Mouse (Mus musculus) bone marrow macrophage, adult 2 months (primary cell): ENCODE data around the gene Serinc2.

ENCODE experiments used
- CTCF ChIP-seq: IDR thresholded peaks from 2 replicates; pipeline ENCODE4 v1.5.1; 2012; ENCODE audit warnings: low read depth, mild to moderate bottlenecking, low read length, moderate library complexity
- POLR2A ChIP-seq: IDR thresholded peaks from 2 replicates; pipeline ENCODE4 v1.6.1; 2012; ENCODE audit warnings: mild to moderate bottlenecking, low read depth, low read length, borderline replicate concordance

DNA sequence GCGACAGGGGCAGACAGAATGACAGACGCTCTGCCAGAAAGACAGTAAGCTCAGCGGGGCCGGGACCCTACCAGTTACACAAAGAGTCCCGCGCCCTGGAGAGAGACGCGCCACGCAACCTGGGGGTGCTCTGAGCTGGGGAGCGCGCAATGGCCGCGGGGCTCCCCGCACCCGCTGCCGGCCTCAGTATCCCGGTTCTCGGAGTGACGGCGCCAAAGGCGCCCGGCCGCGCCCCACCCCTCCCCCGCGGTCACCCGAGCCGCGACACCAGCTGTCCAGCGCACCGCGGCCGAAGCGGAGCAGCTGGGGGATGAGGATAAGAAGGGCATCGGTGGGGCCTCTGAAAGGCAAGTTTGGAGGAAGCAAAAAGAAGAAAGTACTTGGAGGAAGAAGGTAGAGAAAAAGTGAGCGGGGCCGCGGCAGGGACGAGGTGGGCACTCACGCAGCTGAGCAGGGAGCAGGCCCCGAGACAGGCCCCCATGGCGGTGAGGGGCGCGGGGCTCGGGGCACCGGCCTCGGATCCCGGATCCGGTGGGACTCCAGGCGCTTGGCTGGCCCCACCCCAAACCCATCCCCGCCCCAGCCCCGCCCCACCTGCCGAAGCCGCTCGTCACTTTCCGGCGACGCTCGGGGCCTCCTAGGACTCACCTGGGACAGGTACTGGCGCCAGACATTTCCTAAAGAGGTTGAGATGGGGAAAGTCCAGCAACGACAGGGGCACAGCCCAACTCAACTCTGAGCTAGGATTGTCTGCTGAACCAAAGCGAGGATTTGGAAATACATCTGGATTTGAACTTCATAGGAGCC is 3.8 kb downstream of the Serinc2 start:
- no peak for TF ChIP-seq CTCF
- no peak for TF ChIP-seq POLR2A
